Mouse (Mus musculus) left cerebral cortex, postnatal 10 days (tissue): ENCODE data around the gene Tssc4. TPM values are rescaled to one million over a fixed set of nuclear protein-coding genes. Genes with fewer than 3 reads are reported as not detected.

Experiments used
- DNase-seq, 2 experiments: peaks; one replicate each; pipeline ENCODE4 v3.0.0; 2021 to 2022; ENCODE audit warnings: low spot score in 2 of 2, mixed read lengths in 1 of 2; ENCODE audit errors: extremely low spot score in 1 of 2
- intact Hi-C: fragments of 180-260 bp; cut with DNase I; formaldehyde crosslinking; loops from one replicate; pipeline ENCODE4 v1.15.1; 2025
- total RNA-seq, 2 experiments: library from RNA; stranded (reverse); gene quantifications; 2 replicates each; pipeline ENCODE4 v1.2.3; 2021

Tssc4 gene
- total RNA-seq, 2 experiments from 2014 or later, result 43.9 to 45.2 TPM

DNA sequence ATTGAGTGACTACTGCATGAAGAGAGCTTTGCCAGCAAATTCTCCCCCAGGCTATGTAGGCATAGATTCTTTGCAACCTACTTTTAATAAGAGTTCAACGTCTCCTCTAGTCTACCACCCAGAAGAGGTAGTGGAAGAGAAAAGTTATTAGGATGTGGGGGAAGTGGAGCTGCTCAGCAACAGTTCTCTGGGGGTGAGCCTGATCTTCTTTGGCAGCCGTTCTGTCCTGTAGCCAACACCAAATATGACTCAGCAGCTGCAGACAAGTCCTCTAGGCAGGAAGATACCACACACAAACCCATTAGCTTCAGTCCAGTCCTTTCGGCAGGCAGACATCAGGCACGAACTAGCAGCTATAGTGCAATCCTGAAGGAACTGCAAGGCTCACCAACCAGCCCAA lies 31.7 kb downstream of the Tssc4 start:
- intact Hi-C loops, result no loop called here
- DNase-seq, result no peak

DNA sequence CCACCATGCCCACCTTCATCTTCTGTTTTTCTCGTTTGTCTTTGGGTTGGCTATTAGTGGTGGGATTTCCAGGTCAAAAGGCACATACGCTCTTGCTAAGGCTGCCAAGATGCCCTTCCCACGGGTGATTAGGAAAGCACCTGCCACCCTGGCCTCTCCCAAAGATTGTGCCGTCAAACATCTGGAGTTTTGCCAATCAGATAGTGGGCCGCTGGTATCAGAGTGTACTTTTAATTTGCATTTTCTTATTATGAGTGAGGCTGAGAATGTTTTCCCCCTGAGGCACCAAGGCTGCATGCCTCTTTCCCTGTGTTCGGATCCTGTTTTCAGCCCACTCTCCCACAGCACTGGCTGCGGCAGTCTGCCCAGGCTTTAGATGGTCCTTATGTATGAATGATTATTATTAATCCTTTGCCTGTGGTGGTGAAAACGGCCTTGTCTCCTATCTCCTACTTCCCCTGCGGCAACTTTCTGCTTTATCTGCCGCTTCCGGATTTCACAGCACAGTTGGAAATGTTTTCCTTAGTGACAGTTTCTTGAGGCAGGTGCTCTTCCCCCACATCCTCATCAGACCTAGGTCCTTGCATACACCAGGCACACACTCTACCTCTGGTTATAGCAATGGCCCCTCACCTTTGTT lies 36.3 kb downstream of the Tssc4 start:
- DNase-seq, result no peak

DNA sequence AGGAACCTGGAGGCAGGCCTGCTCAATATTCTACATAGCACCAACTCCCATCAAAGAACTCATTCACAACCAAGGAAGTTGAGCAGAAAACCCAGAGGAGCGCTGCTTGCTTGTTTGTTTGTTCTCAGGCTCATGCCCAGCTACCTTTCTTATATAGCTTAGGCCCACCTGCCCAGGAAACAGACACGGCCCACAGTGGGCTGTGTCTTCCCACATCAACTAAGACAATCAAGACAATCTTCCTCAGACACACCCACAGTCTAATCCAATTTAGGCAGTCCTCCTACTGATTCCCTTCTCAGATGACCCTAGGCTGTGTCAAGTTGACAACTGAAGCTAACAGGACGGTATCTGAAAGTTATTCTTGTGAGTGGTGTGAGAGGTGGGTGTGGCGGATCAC lies 37.0 kb downstream of the Tssc4 start, which contains the start of gene Kcnq1:
Gene Kcnq1 (plus strand): TSS at position 301 of the 400 bp plus-strand sequence.
- intact Hi-C loops, result no loop called here
- DNase-seq, result no peak

More for the DNA sequence above, 36.3 kb downstream of the Tssc4 start:
- intact Hi-C loops, result no loop called here

DNA sequence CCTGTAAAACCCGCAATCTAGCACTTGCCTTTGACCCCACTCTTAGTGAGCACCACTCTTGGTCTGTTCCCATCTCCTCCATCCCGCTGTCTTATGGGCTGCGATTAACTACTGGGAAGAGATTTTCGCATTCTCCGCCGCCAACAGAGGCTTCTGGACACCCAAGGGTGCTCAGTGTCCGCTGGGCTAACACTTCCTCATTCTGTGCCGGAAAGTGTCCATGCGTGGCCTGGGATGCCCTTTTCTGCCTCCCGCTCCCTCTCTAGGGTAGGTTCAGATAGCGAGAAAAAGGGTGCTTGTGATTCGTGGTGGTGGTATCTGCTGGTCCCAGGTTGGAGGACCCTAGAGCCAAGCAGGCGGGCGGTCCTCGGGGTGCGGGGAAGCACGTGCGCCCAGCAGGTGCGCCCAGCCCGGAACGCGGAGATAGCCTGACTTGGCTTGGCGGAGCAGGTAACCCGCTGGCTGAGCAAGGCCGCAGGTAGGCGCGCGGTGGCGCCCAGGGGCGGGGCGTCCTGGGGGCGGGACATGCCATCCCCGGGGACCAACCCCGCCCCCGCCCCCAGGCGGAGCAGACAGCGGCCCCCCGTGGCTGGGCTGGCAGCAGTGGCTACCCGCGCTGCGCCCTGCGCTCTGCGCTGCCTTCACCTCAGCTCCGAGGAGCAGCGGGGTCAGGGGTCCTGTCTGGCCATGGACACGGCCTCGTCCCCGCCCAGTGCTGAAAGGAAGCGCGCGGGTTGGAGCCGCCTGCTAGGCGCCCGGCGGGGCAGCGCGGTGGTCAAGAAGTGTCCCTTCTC lies 37.8 kb downstream of the Tssc4 start:
- DNase-seq, result peak in 1 of 2 experiments; percentile 57
- intact Hi-C loops, result no loop called here

DNA sequence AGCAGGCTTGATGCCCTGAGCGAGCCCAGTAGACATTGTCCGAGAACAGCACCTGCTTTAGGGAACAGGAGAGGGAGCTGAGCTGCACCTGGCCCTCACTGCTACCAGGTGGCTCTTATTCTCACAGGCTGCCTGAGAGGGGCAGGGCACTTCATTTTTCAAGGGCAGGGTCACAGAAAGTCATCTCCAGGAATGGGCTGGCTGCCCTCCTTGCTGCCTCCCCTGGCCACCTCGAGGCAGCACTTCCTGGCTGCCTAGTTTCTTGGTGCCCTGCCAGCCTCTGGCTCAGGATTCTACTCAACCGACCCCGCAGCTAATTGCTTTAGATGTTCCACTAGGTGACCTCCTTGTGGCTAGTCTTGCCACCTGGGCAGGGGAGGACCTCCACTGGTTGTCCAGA lies 39.2 kb downstream of the Tssc4 start:
- DNase-seq, result peak in 1 of 2 experiments; percentile 63
- intact Hi-C loops, result no loop called here

DNA sequence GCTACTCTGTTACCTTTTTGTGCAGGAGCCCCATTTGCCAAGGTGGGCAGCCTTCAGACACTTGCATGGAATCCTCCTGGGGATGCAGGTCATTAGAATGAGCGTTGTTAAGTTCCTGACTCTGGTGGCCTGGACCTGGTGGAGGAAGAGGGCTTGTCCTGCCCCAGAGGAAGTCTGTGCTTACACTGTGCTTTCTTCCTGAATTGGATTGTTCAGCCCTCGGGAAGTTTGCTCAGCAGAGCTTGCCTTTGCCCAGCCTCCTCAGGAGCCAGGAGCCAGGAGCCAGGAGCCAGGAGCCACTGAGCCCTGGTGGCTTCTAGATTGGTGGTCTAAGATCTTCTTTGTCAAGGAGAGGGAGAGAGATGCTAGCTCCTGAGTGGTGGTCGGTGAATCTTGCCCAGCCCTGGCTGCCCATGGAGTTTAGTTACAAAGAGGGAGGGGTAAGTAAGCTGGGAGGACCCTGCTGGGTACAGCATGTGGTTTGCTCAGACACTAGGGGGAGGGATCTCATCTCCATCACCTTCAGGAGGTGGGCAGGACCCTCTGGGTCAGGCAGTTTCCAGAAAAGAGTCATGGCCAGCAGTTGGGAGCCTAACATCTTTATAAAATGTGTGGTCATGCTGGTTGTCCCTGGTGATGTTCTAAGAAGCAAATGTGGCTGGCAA lies 40.1 kb downstream of the Tssc4 start:
- DNase-seq, result peak in 1 of 2 experiments; percentile 42
- intact Hi-C loops, result no loop called here

DNA sequence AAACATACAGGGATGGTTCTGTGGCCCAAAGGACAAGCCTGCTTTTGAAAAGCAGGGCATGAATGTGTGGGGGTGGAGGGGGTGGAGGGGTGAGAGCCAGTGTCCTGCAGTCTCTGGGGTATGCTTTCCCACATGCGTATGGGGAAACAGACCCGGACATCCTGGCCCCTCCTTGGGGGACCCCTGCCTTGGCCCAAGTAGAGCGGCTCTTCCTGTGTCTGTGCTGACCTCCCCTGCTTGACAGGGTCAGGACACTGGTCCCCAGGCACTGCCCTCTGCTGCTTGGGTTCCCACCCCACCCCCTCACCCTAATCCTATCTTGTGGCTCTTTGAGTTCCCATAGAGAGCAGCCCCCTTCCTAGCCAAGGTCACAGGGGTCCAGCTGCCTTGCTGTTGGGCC lies 40.6 kb downstream of the Tssc4 start:
- intact Hi-C loops, result no loop called here
- no peak for DNase-seq

DNA sequence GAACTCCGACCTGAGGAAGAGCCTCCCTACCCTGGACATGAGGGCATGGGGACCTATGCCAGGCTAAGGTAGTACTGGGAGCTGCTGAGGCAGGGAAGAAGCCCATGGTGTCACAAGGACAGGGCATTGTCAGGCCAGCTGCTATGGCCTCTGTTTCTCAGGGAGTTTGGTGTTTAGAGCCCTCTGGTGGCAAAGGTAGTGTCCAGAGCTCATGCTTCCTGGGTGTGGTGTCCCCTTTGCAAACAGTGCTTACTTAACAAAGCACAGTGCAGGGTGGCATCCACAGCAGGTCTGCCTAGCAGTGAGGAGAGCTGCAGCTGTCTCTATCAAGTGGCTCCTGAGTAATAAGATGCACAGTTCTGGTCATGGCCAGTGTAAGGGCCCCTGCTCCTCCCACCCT lies 41.8 kb downstream of the Tssc4 start:
- DNase-seq, result no peak
- intact Hi-C loops, result no loop called here

DNA sequence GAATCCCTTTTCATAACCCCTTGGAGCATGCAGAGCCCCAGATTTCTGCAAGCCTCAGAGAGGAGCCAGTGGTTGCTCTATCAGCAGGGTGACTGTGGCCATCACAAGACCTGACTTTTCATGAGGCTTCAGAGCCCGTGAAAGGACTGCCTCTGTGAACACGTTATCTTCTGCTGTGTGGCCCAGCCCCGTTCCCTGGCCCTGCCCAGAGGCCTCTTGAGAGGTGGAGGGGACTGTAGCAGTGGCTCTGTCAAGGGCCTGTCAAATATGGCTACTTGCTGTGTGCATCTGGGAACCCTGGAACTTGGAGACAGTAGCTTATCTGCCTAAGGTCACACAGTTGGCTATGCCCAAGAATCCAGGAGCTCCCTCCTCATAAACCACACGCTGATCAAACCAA lies 42.7 kb downstream of the Tssc4 start:
- no peak for DNase-seq
- intact Hi-C loops, result no loop called here

DNA sequence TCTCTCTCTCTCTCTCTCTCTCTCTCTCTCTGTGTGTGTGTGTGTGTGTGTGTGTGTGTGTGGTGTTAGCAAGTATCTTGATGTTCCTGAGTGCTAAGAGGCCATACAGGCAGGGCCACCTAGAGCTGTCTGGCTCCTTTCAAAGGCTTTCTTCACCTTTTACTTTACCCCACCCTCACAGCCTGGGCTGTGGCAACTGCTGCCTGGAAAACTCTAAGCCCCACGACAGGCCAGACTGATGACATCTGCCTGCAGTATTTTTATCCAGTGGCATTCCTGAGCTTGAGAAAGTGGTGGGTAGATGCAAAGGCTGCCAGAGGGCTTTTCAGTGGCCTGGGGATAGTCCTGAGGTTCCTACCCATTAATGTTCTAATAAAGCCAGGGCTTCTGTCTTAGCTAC lies 43.3 kb downstream of the Tssc4 start:
- no peak for DNase-seq
- intact Hi-C loops, result no loop called here

DNA sequence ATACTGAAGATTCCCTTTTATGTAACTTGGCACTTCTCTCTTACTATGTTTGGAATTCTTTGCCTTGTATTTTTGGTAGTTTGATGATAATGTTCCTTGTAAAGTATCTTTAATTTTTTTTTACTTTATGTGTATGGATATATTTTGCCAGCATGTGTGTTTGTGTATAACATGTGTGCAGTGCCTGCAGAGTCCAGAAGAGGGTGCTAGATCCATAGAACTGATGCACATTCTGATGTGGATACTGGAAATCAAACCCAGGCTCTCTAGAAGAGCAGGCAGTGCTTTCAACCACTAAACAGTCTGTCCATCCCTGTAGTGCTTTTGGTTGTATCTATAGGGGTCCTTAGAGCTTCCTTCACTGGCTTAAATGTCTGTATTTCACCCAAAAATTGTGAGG lies 45.7 kb downstream of the Tssc4 start:
- DNase-seq, result no peak
- intact Hi-C loops, result no loop called here

DNA sequence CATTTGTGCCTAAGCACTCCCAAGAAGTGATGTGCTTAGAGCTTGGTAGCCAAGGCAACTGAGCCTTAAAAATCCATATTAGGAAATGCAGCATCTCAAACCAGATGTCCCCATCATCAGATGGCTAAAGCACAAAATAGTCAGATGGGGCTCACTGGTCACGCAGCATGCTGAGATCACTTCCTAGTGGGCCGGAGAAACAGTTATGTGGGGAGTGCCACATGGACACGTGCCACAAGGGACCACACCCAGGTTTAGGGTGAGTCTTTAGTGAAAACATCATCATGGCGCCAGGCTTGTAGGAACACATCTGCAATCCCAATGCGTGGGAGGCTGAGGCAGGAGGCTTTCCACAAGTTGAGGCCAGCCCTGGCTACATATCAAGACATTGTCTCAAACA lies 47.5 kb downstream of the Tssc4 start:
- intact Hi-C loops, result no loop called here
- no peak for DNase-seq

DNA sequence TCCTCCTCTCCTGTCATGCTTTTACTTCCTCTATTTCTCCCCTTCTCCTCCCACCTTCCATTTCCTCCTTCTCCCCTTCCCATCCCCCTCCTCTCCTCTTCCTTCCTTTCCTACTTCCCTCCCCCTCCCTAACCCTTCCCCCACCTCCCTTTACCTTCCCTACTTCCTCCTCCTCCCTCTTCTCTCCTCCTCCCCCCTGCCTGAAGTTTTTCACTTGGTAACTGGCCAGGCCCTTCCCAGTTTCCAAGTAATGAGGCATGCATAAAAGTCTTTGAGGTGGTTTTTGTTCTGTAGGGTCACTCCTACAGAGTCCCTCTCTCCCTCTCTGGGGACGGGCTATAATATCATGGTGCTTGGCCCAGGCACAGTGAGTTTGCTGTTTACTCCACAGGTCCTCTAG lies 50.4 kb downstream of the Tssc4 start:
- DNase-seq, result no peak
- intact Hi-C loops, result no loop called here

DNA sequence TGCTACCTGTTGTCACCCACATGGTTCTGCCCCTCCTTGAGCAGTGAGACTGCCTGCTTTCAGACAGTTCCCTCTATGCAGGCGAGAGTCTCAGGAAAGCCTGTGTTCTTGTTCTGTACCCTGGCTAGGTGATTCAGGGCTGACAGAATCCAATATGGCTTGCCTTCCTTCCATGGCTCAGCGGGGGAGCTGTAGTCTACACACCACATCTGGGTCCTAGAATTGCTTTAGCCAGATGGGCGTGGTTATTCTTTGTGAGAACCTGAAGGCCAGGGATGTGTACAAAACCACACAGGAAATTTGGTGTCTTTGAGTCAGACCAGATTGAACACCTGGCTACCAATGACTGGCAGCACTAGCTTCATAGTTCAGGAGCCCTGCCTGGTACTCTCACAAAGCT lies 50.8 kb downstream of the Tssc4 start:
- intact Hi-C loops, result no loop called here
- DNase-seq, result no peak

Other genes starting within 250 kb of the Tssc4 start
- 1 to 10 TPM; 1.5 to 1.8 TPM for gene Th, start 138.1 kb upstream of the Tssc4 start, total RNA-seq
- under 1 TPM; 0.43 to 0.58 TPM for gene Ascl2, start 100.0 kb upstream of the Tssc4 start, total RNA-seq
- under 1 TPM; 0.26 to 0.32 TPM for gene Tspan32, start 64.2 kb upstream of the Tssc4 start, total RNA-seq
- gene Cd81, start 16.5 kb upstream of the Tssc4 start, total RNA-seq, result 100 to 1,000 TPM; 344 to 359 TPM
- gene Trpm5, start 25.4 kb downstream of the Tssc4 start, total RNA-seq, result under 1 TPM; 0.21 to 0.26 TPM
- gene Kcnq1, start 37.1 kb downstream of the Tssc4 start, total RNA-seq, result 1 to 10 TPM; 1.4 to 2.1 TPM